Mouse (Mus musculus) CH12.LX (cell line): ENCODE measurements at regions not wholly inside any gene's neighbourhood (a gene's known extent, or its start where the extent isn't known, plus 50 kb on each side); places are given as distances from the start of the nearest gene placed in this dataset.

ENCODE experiments used
- CHD2 ChIP-seq: IDR thresholded peaks from 2 replicates; pipeline ENCODE4 v1.6.1; 2011; ENCODE audit warnings: low read length, improper control_type of control experiment
- CTCF ChIP-seq, 2 experiments: IDR thresholded peaks in 1 of 2; conservative IDR thresholded peaks in 1 of 2; 2 replicates each; pipeline ENCODE4 v1.5.1; 2011 to 2012; ENCODE audit warnings: low read depth in 2 of 2, low read length in 2 of 2, improper control_type of control experiment in 1 of 2, inconsistent platforms in 1 of 2, mild to moderate bottlenecking in 1 of 2, moderate library complexity in 1 of 2
- ETS1 ChIP-seq: conservative IDR thresholded peaks from 2 replicates; pipeline ENCODE4 v1.6.1; 2012; ENCODE audit warnings: low read depth, mild to moderate bottlenecking, inconsistent platforms, low read length, improper control_type of control experiment, moderate library complexity
- MXI1 ChIP-seq: IDR thresholded peaks from 2 replicates; pipeline ENCODE4 v1.6.1; 2011; ENCODE audit warnings: mild to moderate bottlenecking, low read depth, low read length, improper control_type of control experiment
- POLR2A ChIP-seq: IDR thresholded peaks from 2 replicates; pipeline ENCODE4 v1.6.1; 2011; ENCODE audit warnings: low read depth, mild to moderate bottlenecking, improper control_type of control experiment, low read length
- POLR2AphosphoS2 ChIP-seq: IDR thresholded peaks from 2 replicates; pipeline ENCODE4 v1.6.1; 2011; ENCODE audit warnings: low read depth, low read length, improper control_type of control experiment
- SMC3 ChIP-seq: IDR thresholded peaks from 2 replicates; pipeline ENCODE4 v1.6.1; 2011; ENCODE audit warnings: low read depth, low read length, improper control_type of control experiment
- ZMIZ1 ChIP-seq: IDR thresholded peaks from 2 replicates; pipeline ENCODE4 v1.6.1; 2012; ENCODE audit warnings: low read depth, mild to moderate bottlenecking, inconsistent platforms, low read length, improper control_type of control experiment

- peak in 1 of 2 experiments; percentile 50; a peak in 3 of 4 replicates for TF ChIP-seq CTCF (conservative IDR thresholded peaks at IDR 0.05 in 1 of 2, IDR thresholded peaks at IDR 0.05 in 1 of 2; ENCODE audit: low read depth in 2 of 2, low read length in 2 of 2)
- no peak for TF ChIP-seq ETS1
- TF ChIP-seq POLR2AphosphoS2, result no peak
- no peak for TF ChIP-seq ZMIZ1
- TF ChIP-seq CHD2, result no peak
- TF ChIP-seq MXI1, result no peak
- no peak for TF ChIP-seq POLR2A
- peak; percentile 13; the same call in 1 of the 2 replicates for TF ChIP-seq SMC3
These were observed 435.6 kb upstream of the Klhl1 start for GRCm38 (mm10) chr14:96954462-96954861.
